Mouse (Mus musculus): ENCODE results near the gene Zfyve27.

- no peak for TF ChIP-seq CTCF (IDR thresholded peaks at IDR 0.05; ENCODE audit: low read depth, low read length)
- no peak for TF ChIP-seq POLR2A (IDR thresholded peaks at IDR 0.05; ENCODE audit: extremely low read depth, insufficient read depth, low read length)
These were observed 6.1 kb upstream of the Zfyve27 start for GRCm38 (mm10) chr19:42157493-42158237.
